Mouse (Mus musculus): ENCODE measurements around the gene Chrdl1. TPM values are rescaled to one million over a fixed set of nuclear protein-coding genes. Genes with fewer than 3 reads are reported as not detected.

Chrdl1 gene
- 3.6 and 4.1 TPM in 2 replicates for polyA plus RNA-seq (2015; fragmentation: Nextera tagmentation; extraction: Ambion mirVana)

DNA sequence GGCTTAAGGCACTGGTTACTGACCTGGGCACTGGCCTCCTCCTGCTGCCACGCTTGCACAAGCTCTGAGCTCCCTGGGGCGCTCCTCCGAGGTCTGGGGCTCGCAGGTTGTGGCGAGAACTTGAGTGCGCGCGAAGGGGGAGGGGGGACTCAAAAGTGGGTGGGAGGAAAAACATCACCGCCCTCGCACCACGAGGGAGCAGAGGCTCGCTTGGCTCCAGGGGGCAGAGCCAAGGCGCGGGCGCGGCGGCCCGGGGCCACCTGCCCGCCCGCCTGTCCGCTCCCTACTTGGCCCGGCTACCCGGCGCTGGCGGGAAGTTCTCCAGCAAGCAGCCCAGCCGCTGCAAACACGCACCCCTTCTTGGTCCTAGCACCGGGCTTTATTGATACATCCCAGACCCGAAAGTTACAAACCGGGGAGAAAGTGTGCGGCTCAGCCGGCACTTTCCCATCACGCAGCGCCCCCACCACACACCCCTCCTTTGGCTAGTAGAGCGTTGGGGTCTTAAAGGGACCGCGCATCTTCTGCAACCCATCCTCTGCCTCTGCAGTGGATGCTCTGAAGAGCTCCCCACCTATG, at the start of gene Chrdl1:
Gene Chrdl1, minus strand, starts transcription at position 472 of the 579 bp plus-strand sequence.

Other genes starting within 250 kb of the Chrdl1 start
- gene Pak3, start 124.3 kb upstream of the Chrdl1 start, polyA plus RNA-seq (2015; fragmentation: Nextera tagmentation; extraction: Ambion mirVana): 26.9 and 28.2 TPM in 2 replicates